Mouse (Mus musculus) stomach, postnatal 0 days (tissue): Measurements from ENCODE around the gene Bri3. TPM values are rescaled to one million over a fixed set of nuclear protein-coding genes. Genes with fewer than 3 reads are reported as not detected.

Experiments
- ATAC-seq: fragments of 200-750 bp; cut with Nextera tagmentation; 2 replicates; pipeline ENCODE4 v1.8.0; 2017; ENCODE audit not compliant: low FRiP score, low TSS enrichment
- DNase-seq: peaks from one replicate; pipeline ENCODE4 v3.0.0-alpha.2; 2016; ENCODE audit warnings: low spot score
- H3K27ac ChIP-seq: fragments of 300-500 bp; sonication (generic); replicated peaks from 2 replicates; pipeline ENCODE4 v1.5.1; 2014; ENCODE audit warnings: mild to moderate bottlenecking, control low read depth
- H3K27me3 ChIP-seq: fragments of 300-500 bp; sonication (generic); 2 replicates; pipeline ENCODE4 v1.6.1; 2014; ENCODE audit warnings: low read length; ENCODE audit not compliant: control insufficient read depth, insufficient read depth
- H3K36me3 ChIP-seq: fragments of 300-500 bp; sonication (generic); 2 replicates; pipeline ENCODE4 v1.6.1; 2014; ENCODE audit warnings: low read length, mixed read lengths; ENCODE audit not compliant: control insufficient read depth, insufficient read depth
- H3K4me1 ChIP-seq: fragments of 300-500 bp; sonication (generic); replicated peaks from 2 replicates; pipeline ENCODE4 v1.6.1; 2014; ENCODE audit warnings: antibody characterized with exemption; ENCODE audit not compliant: control insufficient read depth, insufficient read depth
- H3K4me2 ChIP-seq: fragments of 300-500 bp; sonication (generic); replicated peaks from 2 replicates; pipeline ENCODE4 v1.6.1; 2014; ENCODE audit warnings: low read depth, mild to moderate bottlenecking, control low read depth, moderate library complexity
- H3K4me3 ChIP-seq: fragments of 300-500 bp; sonication (generic); 2 replicates; pipeline ENCODE4 v1.5.1; 2014; ENCODE audit warnings: low read depth, low read length, control low read depth
- H3K9ac ChIP-seq: fragments of 300-500 bp; sonication (generic); 2 replicates; pipeline ENCODE4 v1.6.1; 2014; ENCODE audit warnings: mild to moderate bottlenecking, low read length, control low read depth, mixed read lengths
- H3K9me3 ChIP-seq: fragments of 300-500 bp; sonication (generic); 2 replicates; pipeline ENCODE4 v1.6.1; 2016; ENCODE audit warnings: low read length; ENCODE audit not compliant: control insufficient read depth
- CTCF ChIP-seq: IDR thresholded peaks from 2 replicates; pipeline ENCODE4 v1.5.1; 2016; ENCODE audit warnings: antibody characterized with exemption, low read depth, mild to moderate bottlenecking, moderate library complexity
- EP300 ChIP-seq: optimal IDR thresholded peaks from 2 replicates; pipeline ENCODE3; 2016; ENCODE audit warnings: antibody characterized with exemption
- WGBS: fragments of 180-500 bp; shearing (Covaris S2); extraction: QIAGEN DNeasy Blood & Tissue Kit; methylation state at CpG from one replicate; pipeline ENCODE4 v1.1.7; 2014; 5-methylcytosine and 5-hydroxymethylcytosine counted together
- polyA plus RNA-seq: library from polyadenylated mRNA; unstranded; fragments of >200 nt; fragmentation: Nextera tagmentation; extraction: Ambion mirVana; gene quantifications from 2 replicates; pipeline ENCODE4 v1.2.1, GENCODE M21; 2015

Gene Bri3
- polyA plus RNA-seq, 1 experiment from 2014 or later = 197 TPM

- H3K4me3 ChIP-seq = peak overlapping the region; percentile 97
- no peaks in the 10 kb centered on the region for H3K27me3 ChIP-seq
- 0 out of 2 replicates have a peak, but pooled peaks cover 6% of the 10 kb centered on the region for H3K36me3 ChIP-seq
- peaks cover 13% of the 10 kb centered on the region for H3K4me1 ChIP-seq
- peak; percentile 16; the same call in 1 of the 2 replicates for TF ChIP-seq CTCF
- no peak for TF ChIP-seq EP300
- peak; percentile 25 for ATAC-seq
- peak overlapping the region; percentile 99 for H3K27ac ChIP-seq
- H3K9me3 ChIP-seq = no peaks in the 10 kb centered on the region
- peak; percentile 77 for DNase-seq
- peak overlapping the region; percentile 100 for H3K9ac ChIP-seq
- H3K4me2 ChIP-seq = peak overlapping the region; percentile 64
- WGBS = under 1% methylated on average over 32 of the region's 40 CpGs
Measured at GRCm38 (mm10) chr5:144255632-144256540, 11.6 kb downstream of the Bri3 start.

GRCm38 (mm10) chr5:144256541-144256870 lies 12.3 kb downstream of the Bri3 start:
- no peak for TF ChIP-seq CTCF
- TF ChIP-seq EP300 = no peak
- 0 out of 2 replicates have a peak, but pooled peaks cover 6% of the 10 kb centered on the region for H3K36me3 ChIP-seq
- WGBS = 3% methylated on average over 7 of the region's 7 CpGs

DNA sequence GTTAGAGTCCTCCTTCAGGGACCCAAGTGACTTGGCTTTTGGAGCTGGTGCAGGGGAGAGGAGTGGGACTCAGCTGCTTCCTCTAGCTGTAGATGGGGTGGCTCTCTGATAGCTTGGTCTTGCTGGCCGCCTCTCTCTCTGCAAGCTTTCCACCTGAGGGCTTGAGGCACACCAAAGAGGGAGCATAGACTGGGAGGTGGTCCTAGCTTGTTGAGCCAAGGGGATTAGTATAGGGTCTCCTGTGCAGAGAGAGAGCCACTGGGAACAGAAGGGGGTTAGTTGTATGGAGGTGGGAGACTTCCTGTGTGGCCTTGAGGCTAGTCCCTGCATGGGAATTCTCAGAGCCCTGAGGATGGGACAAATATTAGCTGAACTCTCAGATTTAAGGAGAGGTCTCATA lies 12.7 kb downstream of the Bri3 start:
- no peak for TF ChIP-seq EP300
- TF ChIP-seq CTCF = no peak
- 23% methylated on average over 1 of the region's 1 CpGs for WGBS
- H3K36me3 ChIP-seq = 0 out of 2 replicates have a peak, but pooled peaks cover 6% of the 10 kb centered on the region
- no peaks in the 10 kb centered on the region for H3K9me3 ChIP-seq
- DNase-seq (peak; percentile 19), ATAC-seq (no peak)
- peak overlapping the region; percentile 64 for H3K4me2 ChIP-seq
- peak overlapping the region; percentile 97 for H3K4me3 ChIP-seq
- H3K9ac ChIP-seq = peak overlapping the region; percentile 100
- no peaks in the 10 kb centered on the region for H3K27me3 ChIP-seq
- peaks cover 13% of the 10 kb centered on the region for H3K4me1 ChIP-seq
- peak overlapping the region; percentile 99 for H3K27ac ChIP-seq

More at GRCm38 (mm10) chr5:144256541-144256870, 12.3 kb downstream of the Bri3 start:
- Histone ChIP-seq H3K4me2 (peak overlapping the region; percentile 64), H3K4me3 (peak overlapping the region; percentile 97), H3K9ac (peak overlapping the region; percentile 100), H3K27ac (peak overlapping the region; percentile 99), H3K4me1 (peaks cover 13% of the 10 kb centered on the region), H3K9me3 (no peaks in the 10 kb centered on the region), H3K27me3 (no peaks in the 10 kb centered on the region)
- ATAC-seq = no peak
- no peak for DNase-seq

DNA sequence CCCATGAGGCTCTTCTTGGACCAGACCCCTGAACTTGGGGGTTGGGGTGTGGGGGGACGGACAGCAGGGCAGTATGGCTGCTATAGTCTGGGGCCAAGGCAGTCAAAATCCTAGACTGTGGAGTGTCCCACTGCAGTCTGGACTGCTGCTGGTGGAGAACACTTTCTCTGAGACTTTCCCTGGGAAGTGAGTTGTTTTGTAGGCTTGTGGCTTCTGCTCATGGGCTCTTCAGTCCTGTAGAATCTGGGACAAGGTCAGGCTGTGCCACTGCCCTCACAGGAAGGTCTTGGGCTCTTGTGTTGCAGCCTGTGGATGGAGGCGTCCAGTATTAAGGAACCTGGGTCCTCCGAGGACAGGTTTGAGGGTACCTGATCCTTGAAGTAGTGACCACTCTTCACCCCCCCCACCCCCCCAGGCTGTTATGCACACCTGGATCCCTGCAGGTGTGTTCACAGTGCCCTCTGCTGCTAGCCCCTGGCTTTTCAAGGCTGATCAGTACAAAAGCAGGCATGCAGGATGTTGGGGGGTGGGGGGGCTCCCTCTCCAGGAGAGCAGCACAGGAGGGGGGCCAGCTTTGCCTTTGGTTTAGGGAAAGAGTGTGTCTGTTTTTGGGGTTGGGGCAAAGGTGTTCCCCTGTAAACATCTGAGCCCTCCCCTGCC lies 13.3 kb downstream of the Bri3 start:
- TF ChIP-seq CTCF = peak; percentile 60
- TF ChIP-seq EP300 = no peak
- peak overlapping the region; percentile 97 for H3K4me3 ChIP-seq
- peak overlapping the region; percentile 99 for H3K27ac ChIP-seq
- WGBS = 39% methylated on average over 3 of the region's 3 CpGs
- H3K9me3 ChIP-seq = no peaks in the 10 kb centered on the region
- no peak for ATAC-seq
- DNase-seq = peak; percentile 66
- no peaks in the 10 kb centered on the region for H3K27me3 ChIP-seq
- peak overlapping the region; percentile 64 for H3K4me2 ChIP-seq
- 0 out of 2 replicates have a peak, but pooled peaks cover 6% of the 10 kb centered on the region for H3K36me3 ChIP-seq
- peak overlapping the region; percentile 100 for H3K9ac ChIP-seq
- peaks cover 13% of the 10 kb centered on the region for H3K4me1 ChIP-seq

DNA sequence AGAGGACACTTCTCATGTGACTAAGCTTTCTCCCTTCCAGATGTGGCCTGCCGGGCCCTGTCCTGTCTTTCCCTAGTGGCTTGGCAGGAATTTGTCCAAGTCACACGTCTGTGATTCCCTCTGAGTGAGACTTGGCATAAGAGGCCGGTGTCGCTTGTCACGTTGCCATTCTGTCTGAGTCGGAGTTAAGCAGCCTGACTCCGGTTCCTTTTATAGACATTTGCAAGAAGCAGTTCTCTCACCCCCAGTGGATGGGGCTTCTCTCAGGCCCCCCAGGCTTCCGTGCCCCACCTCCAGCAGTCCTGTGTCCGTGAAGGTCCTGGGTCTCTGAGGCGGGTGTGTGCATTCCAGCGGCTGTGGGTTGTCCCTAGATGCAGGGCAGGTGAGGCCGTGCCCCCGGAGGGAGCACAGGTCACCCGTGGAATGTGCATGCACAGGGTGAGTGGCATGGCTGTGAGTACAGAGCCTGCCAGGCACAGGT lies 13.9 kb downstream of the Bri3 start:
- peak overlapping the region; percentile 64 for H3K4me2 ChIP-seq
- H3K27me3 ChIP-seq = no peaks in the 10 kb centered on the region
- peak overlapping the region; percentile 70 for H3K27ac ChIP-seq
- H3K9ac ChIP-seq = peak overlapping the region; percentile 100
- 13% methylated on average over 14 of the region's 14 CpGs for WGBS
- peak overlapping the region; percentile 97 for H3K4me3 ChIP-seq
- peaks cover 6% of the 10 kb centered on the region; the same call in 1 of the 2 replicates for H3K36me3 ChIP-seq
- H3K4me1 ChIP-seq = peaks cover 13% of the 10 kb centered on the region
- TF ChIP-seq EP300 (no peak), CTCF (no peak)
- DNase-seq (peak; percentile 69), ATAC-seq (peak; percentile 14; the same call in 1 of the 2 replicates)
- H3K9me3 ChIP-seq = no peaks in the 10 kb centered on the region
